Mouse (Mus musculus) forebrain, embryonic 14.5 days (tissue): Measurements from ENCODE around the gene Arid1b. TPM values are rescaled to one million over a fixed set of nuclear protein-coding genes. Genes with fewer than 3 reads are reported as not detected.

Source experiments
- ATAC-seq: fragments of 200-750 bp; cut with Nextera tagmentation; 2 replicates; pipeline ENCODE4 v1.8.0; 2017; ENCODE audit warnings: mild to moderate bottlenecking, moderate library complexity
- DNase-seq: peaks from one replicate; pipeline ENCODE4 v3.0.0-alpha.2; 2015; ENCODE audit warnings: low spot score
- H3K27ac ChIP-seq: fragments of 300-500 bp; sonication (generic); 2 replicates; pipeline ENCODE4 v1.5.1; 2014; ENCODE audit warnings: low read depth, mild to moderate bottlenecking, control low read depth, low read length, moderate library complexity
- H3K27me3 ChIP-seq: fragments of 300-500 bp; sonication (generic); replicated peaks from 2 replicates; pipeline ENCODE4 v1.6.1; 2014; ENCODE audit warnings: low read length, control low read depth, mixed read lengths; ENCODE audit not compliant: control insufficient read depth, insufficient read depth
- H3K36me3 ChIP-seq: fragments of 300-500 bp; sonication (generic); 2 replicates; pipeline ENCODE4 v1.6.1; 2014; ENCODE audit warnings: low read length, control low read depth; ENCODE audit not compliant: control insufficient read depth, insufficient read depth
- H3K4me1 ChIP-seq: fragments of 300-500 bp; sonication (generic); 2 replicates; pipeline ENCODE4 v1.6.1; 2014; ENCODE audit warnings: antibody characterized with exemption, low read length, control low read depth; ENCODE audit not compliant: control insufficient read depth, insufficient read depth
- H3K4me2 ChIP-seq: fragments of 300-500 bp; sonication (generic); 2 replicates; pipeline ENCODE4 v1.6.1; 2014; ENCODE audit warnings: mild to moderate bottlenecking, control low read depth, low read length
- H3K4me3 ChIP-seq: fragments of 300-500 bp; sonication (generic); 2 replicates; pipeline ENCODE4 v1.5.1; 2014; ENCODE audit warnings: low read depth, low read length, control low read depth
- H3K9ac ChIP-seq: fragments of 300-500 bp; sonication (generic); 2 replicates; pipeline ENCODE4 v1.6.1; 2014; ENCODE audit warnings: mild to moderate bottlenecking, low read length, control low read depth, moderate library complexity
- H3K9me3 ChIP-seq: fragments of 300-500 bp; sonication (generic); replicated peaks from 2 replicates; pipeline ENCODE4 v1.6.1; 2016; ENCODE audit warnings: low read length, control low read depth, mixed read lengths; ENCODE audit not compliant: control insufficient read depth
- WGBS: fragments of 180-500 bp; shearing (Covaris S2); extraction: QIAGEN DNeasy Blood & Tissue Kit; methylation state at CpG from one replicate; pipeline ENCODE4 v1.1.7; 2014; 5-methylcytosine and 5-hydroxymethylcytosine counted together
- polyA plus RNA-seq: library from polyadenylated mRNA; unstranded; fragments of >200 nt; fragmentation: Nextera tagmentation; extraction: Ambion mirVana; gene quantifications from 2 replicates; pipeline ENCODE4 v1.2.1, GENCODE M21; 2014

Gene Arid1b
- polyA plus RNA-seq, 1 experiment from 2014 or later = 11.1 TPM

DNA sequence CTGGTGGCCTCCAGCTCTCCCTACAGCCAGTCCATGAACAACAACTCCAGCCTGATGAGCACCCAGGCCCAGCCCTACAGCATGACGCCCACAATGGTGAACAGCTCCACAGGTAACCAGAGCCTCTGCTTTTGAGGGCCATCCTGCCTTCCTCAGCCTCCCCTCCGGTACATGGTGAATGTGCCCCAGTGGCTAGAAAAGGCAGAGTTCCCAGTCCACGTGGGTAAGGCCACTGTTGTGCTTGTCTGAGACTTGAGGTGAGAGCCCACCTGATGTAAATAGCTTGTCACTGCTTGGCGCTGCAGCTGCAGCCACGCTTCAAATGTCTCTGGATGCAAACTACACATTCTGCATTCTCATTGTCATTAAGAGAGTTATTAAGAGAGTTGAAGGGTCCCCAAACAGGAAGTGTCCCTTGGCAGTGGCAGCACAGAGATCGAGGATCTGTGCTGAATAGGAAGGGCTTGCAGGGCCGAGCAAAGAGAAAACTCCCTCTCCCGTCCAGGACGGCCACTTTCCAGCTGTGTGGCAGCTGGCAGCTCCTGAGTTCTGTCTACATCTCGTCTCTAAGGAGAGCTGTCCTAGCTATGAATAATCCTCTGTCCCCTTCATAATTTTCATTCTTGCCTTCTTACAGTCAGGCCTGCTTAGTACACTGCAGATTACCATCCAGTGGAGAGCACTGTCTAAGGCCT is 311.8 kb downstream of the Arid1b start:
- 87% methylated on average over 10 of the region's 10 CpGs for WGBS
- Histone ChIP-seq H3K27me3 (no peaks in the 10 kb centered on the region), H3K36me3 (peaks cover 23% of the 10 kb centered on the region), H3K4me2 (no peak overlapping the region), H3K4me1 (peaks cover 18% of the 10 kb centered on the region), H3K27ac (no peak overlapping the region), H3K9me3 (no peaks in the 10 kb centered on the region), H3K4me3 (no peak overlapping the region), H3K9ac (no peak overlapping the region)
- ATAC-seq (no peak), DNase-seq (no peak)

GRCm38 (mm10) chr17:5309930-5310329 is 315.8 kb downstream of the Arid1b start:
- Histone ChIP-seq H3K4me1 (peaks cover 30% of the 10 kb centered on the region), H3K4me2 (no peak overlapping the region), H3K4me3 (no peak overlapping the region), H3K9ac (no peak overlapping the region), H3K27ac (peak overlapping the region; percentile 77), H3K9me3 (no peaks in the 10 kb centered on the region), H3K36me3 (peaks cover 26% of the 10 kb centered on the region), H3K27me3 (no peaks in the 10 kb centered on the region)
- peak; percentile 79 for ATAC-seq
- WGBS = 10% methylated on average over 5 of the region's 5 CpGs
- peak; percentile 64 for DNase-seq

DNA sequence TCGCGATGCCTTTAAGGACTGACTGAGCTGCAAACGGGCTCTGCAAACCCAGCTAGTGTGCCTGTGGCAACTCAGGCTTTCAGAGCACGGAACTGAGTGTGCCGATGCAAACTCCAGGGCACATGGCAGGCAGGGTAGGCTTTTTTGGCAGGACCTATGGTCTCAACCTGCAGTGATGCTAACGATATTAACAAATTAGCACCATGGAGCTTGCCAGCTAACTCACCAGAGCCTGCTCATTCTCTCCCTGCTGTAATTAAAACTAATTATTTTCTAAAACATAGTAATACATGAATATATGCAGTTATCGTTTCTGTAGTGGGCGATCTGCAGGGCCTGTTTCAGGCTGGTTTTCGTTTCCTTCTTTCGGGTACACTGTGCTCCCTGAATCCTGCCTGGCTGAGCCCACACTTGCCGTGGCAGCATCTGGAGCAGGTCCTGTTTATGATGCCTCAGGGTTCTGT is 316.3 kb downstream of the Arid1b start:
- Histone ChIP-seq H3K9ac (no peak overlapping the region), H3K9me3 (no peaks in the 10 kb centered on the region), H3K36me3 (peaks cover 26% of the 10 kb centered on the region), H3K27ac (peak overlapping the region; percentile 77; the same call in 1 of the 2 replicates), H3K4me3 (no peak overlapping the region), H3K4me1 (peaks cover 30% of the 10 kb centered on the region), H3K4me2 (no peak overlapping the region), H3K27me3 (no peaks in the 10 kb centered on the region)
- 19% methylated on average over 11 of the region's 11 CpGs for WGBS
- DNase-seq (peak; percentile 86), ATAC-seq (peak; percentile 87)

GRCm38 (mm10) chr17:5311062-5311461 is 316.9 kb downstream of the Arid1b start:
- no peak overlapping the region for H3K4me2 ChIP-seq
- DNase-seq (no peak), ATAC-seq (no peak)
- no peaks in the 10 kb centered on the region for H3K9me3 ChIP-seq
- H3K27ac ChIP-seq = peak overlapping the region; percentile 77; the same call in 1 of the 2 replicates
- peaks cover 22% of the 10 kb centered on the region for H3K36me3 ChIP-seq
- H3K4me3 ChIP-seq = no peak overlapping the region
- H3K4me1 ChIP-seq = peaks cover 30% of the 10 kb centered on the region
- 85% methylated on average over 7 of the region's 7 CpGs for WGBS
- no peak overlapping the region for H3K9ac ChIP-seq
- H3K27me3 ChIP-seq = no peaks in the 10 kb centered on the region

DNA sequence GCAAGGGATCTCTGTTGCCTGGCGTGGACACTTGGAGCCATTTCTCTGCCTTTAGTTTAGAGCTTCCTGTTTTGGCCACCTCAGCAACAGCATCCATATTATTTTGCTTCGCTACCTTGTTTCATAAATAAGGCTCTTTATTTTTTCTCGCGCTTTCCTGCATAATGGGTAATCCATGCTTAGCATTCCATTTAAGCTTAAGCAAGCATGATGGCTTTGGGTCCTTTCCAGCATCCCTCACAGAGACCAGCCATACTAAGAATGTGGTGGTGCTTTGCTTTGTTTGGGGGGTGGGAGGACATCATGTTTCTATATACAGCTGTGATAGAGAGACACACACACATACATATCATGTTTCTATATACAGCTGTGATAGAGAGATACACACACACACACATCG is 318.2 kb downstream of the Arid1b start:
- peaks cover 30% of the 10 kb centered on the region for H3K4me1 ChIP-seq
- no peaks in the 10 kb centered on the region for H3K9me3 ChIP-seq
- H3K36me3 ChIP-seq = peaks cover 16% of the 10 kb centered on the region; the same call in 1 of the 2 replicates
- ATAC-seq = no peak
- no peak overlapping the region for H3K4me2 ChIP-seq
- 50% methylated on average over 5 of the region's 5 CpGs for WGBS
- peak; percentile 55 for DNase-seq
- no peak overlapping the region for H3K9ac ChIP-seq
- no peaks in the 10 kb centered on the region for H3K27me3 ChIP-seq
- no peak overlapping the region for H3K27ac ChIP-seq
- no peak overlapping the region for H3K4me3 ChIP-seq

DNA sequence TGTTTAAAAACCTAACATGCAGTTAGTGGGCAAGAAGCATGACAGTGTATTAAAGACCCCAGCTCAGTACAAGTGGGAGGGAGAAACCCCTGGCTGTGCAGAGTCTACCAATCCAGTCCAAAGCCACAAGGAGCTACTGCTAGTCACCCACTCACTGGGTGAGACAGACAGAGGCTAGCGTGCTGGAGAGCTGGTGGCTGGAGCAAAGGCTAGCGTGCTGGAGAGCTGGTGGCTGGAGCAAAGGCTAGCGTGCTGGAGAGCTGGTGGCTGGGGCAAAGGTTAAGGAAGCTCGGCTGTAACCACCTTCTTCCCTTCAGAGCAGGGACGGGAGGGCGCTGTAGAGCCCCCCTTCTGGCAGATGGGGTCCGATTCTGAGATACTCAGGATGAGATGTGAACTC is 320.6 kb downstream of the Arid1b start:
- Histone ChIP-seq H3K27ac (no peak overlapping the region), H3K4me2 (no peak overlapping the region), H3K9ac (no peak overlapping the region), H3K36me3 (peaks cover 26% of the 10 kb centered on the region; the same call in 1 of the 2 replicates), H3K9me3 (no peaks in the 10 kb centered on the region), H3K27me3 (no peaks in the 10 kb centered on the region), H3K4me1 (peaks cover 22% of the 10 kb centered on the region), H3K4me3 (no peak overlapping the region)
- no peak for DNase-seq
- no peak for ATAC-seq
- WGBS = 55% methylated on average over 7 of the region's 7 CpGs

DNA sequence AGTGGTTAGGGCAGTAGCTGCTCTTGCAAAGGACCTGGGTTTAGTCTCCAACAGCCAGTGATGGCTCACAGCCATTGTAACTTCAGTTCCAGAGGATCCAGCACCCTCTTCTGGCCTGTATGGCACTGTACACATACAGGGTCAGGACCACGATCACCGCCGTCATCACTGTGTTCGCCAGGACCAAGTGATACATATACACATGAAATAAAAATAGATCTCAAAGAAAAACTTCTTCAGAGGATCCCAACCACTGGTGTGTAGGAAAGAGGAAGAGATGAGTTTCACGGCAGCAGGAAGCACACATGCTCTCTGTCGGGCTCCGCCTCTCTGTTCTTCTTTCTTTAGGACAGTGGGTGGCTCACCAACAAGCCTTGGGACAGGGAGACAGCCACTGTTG is 322.4 kb downstream of the Arid1b start:
- Histone ChIP-seq H3K4me1 (peaks cover 6% of the 10 kb centered on the region), H3K4me3 (no peak overlapping the region), H3K9me3 (no peaks in the 10 kb centered on the region), H3K27me3 (no peaks in the 10 kb centered on the region), H3K9ac (no peak overlapping the region), H3K4me2 (no peak overlapping the region), H3K27ac (no peak overlapping the region), H3K36me3 (peaks cover 39% of the 10 kb centered on the region)
- no peak for DNase-seq
- 90% methylated on average over 7 of the region's 7 CpGs for WGBS
- no peak for ATAC-seq

DNA sequence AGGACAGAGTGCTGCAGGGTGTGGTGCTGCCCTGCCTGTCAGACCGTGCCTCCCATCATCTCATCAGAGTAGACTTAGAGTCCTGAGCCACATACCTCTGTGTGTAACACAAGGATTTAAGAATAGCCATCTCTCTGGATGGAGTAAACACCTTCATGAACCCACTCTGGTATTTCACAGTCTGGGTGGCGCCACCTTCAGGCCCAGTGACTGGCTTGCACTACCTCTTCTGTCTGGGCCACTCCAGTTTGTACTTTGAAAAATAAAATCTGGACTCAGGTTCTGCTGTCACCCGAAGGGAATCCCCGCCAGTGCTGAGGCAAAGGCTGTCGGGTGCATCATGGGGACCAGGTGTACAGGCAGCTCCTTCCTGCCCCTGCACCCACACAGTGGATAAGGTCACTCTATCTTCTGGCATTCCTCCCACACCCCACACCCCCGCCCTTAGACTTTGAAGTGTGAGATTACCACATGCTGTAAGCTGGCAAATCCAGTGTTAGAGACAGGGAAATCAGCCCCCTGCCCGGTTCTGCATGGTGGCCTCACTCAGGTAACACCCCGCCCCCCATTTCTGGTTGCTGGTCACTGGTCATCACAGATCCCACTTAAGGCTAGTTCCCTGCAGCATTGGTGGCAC is 327.6 kb downstream of the Arid1b start:
- no peak overlapping the region for H3K4me2 ChIP-seq
- no peak overlapping the region for H3K4me3 ChIP-seq
- peaks cover 21% of the 10 kb centered on the region for H3K4me1 ChIP-seq
- no peaks in the 10 kb centered on the region for H3K27me3 ChIP-seq
- no peak overlapping the region; the same call in 1 of the 2 replicates for H3K27ac ChIP-seq
- ATAC-seq (no peak), DNase-seq (no peak)
- WGBS = 83% methylated on average over 8 of the region's 8 CpGs
- peaks cover 39% of the 10 kb centered on the region for H3K36me3 ChIP-seq
- H3K9me3 ChIP-seq = no peaks in the 10 kb centered on the region
- H3K9ac ChIP-seq = no peak overlapping the region

DNA sequence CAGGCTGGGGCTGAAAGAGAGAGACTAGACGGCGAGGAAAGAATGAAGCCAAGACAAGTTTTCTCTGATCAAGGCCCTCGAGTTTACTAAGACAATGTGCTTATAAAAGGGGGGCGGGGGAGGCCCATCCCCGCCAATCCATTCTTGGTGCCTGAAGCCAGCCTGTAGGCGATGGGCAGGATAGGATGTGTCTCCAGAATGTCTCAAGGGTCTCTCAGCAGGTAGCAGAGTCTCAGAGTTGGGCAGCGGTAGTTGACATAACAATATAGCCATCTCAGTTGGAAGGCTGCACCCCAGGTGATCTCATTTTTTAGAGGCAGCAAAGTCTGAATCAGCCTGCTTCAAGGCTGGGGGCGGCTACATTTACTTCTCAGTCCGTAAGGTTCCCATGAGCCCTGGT is 328.5 kb downstream of the Arid1b start:
- Histone ChIP-seq H3K4me3 (no peak overlapping the region), H3K27ac (no peak overlapping the region), H3K9ac (no peak overlapping the region), H3K36me3 (peaks cover 43% of the 10 kb centered on the region), H3K27me3 (no peaks in the 10 kb centered on the region), H3K4me1 (peaks cover 21% of the 10 kb centered on the region), H3K4me2 (no peak overlapping the region), H3K9me3 (no peaks in the 10 kb centered on the region)
- DNase-seq = no peak
- ATAC-seq = no peak
- 60% methylated on average over 9 of the region's 9 CpGs for WGBS
